Mouse (Mus musculus) lung, embryonic 15.5 days (tissue): Measurements from ENCODE around the gene Hmmr. TPM values are rescaled to one million over a fixed set of nuclear protein-coding genes. Genes with fewer than 3 reads are reported as not detected.
A peak's percentile ranks its signal among the peaks of the same experiment; 100 is the strongest.
"Not testable (repeated sequence)": the region's sequence is repeated elsewhere in the genome, so short reads cannot be mapped to it uniquely, and the experiment has no call there.

Experiments
- ATAC-seq: fragments of 200-750 bp; cut with Nextera tagmentation; 2 replicates; pipeline ENCODE4 v1.8.0; 2017; ENCODE audit warnings: moderate number of reproducible peaks, borderline replicate concordance; ENCODE audit not compliant: low FRiP score, low TSS enrichment; ENCODE audit errors: extremely low read depth
- H3K27ac ChIP-seq: fragments of 300-500 bp; sonication (generic); 2 replicates; pipeline ENCODE4 v1.5.1; 2015; ENCODE audit warnings: moderate library complexity, mild to moderate bottlenecking, inconsistent platforms
- H3K27me3 ChIP-seq: fragments of 300-500 bp; sonication (generic); 2 replicates; pipeline ENCODE4 v1.6.1; 2015; ENCODE audit warnings: inconsistent platforms
- H3K36me3 ChIP-seq: fragments of 300-500 bp; sonication (generic); 2 replicates; pipeline ENCODE4 v1.6.1; 2015; ENCODE audit warnings: inconsistent platforms
- H3K4me1 ChIP-seq: fragments of 300-500 bp; sonication (generic); 2 replicates; pipeline ENCODE4 v1.6.1; 2015; ENCODE audit warnings: inconsistent platforms
- H3K4me2 ChIP-seq: fragments of 300-500 bp; sonication (generic); 2 replicates; pipeline ENCODE4 v1.6.1; 2015; ENCODE audit warnings: inconsistent platforms, mild to moderate bottlenecking, moderate library complexity
- H3K4me3 ChIP-seq: fragments of 300-500 bp; sonication (generic); 2 replicates; pipeline ENCODE4 v1.5.1; 2015; ENCODE audit warnings: mild to moderate bottlenecking, inconsistent platforms
- H3K9ac ChIP-seq: fragments of 300-500 bp; sonication (generic); 2 replicates; pipeline ENCODE4 v1.6.1; 2015; ENCODE audit warnings: inconsistent platforms
- H3K9me3 ChIP-seq: fragments of 300-500 bp; sonication (generic); 2 replicates; pipeline ENCODE4 v1.6.1; 2016; ENCODE audit warnings: inconsistent platforms
- WGBS: fragments of 180-500 bp; shearing (Covaris S2); methylation state at CpG from one replicate; pipeline ENCODE4 v1.1.7; 2015; 5-methylcytosine and 5-hydroxymethylcytosine counted together
- polyA plus RNA-seq: library from polyadenylated mRNA; unstranded; fragments of >200 nt; fragmentation: Nextera tagmentation; extraction: Ambion mirVana; gene quantifications from 2 replicates; pipeline ENCODE4 v1.2.1, GENCODE M21; 2015

Gene Hmmr
- polyA plus RNA-seq, 1 experiment from 2014 or later = 57.0 TPM

DNA sequence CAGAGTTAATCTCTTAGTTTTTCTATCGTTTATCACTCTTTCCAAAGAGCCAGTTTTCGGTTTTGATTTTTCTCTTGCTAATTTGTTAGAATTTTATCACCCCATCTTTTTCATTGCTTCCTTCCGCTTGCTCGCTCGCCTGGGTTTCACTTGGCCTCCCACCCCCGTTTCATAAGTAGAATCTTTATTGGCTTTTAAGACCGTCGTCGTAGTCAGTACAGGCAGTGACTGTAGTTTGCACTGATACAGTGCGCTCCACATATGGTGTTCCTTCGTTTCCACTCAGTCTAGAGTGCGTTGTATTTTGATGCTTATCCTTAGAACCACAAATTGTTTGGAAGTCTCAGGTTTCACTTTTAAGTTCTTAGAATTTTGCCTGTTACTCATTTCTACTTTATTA is 13.1 kb upstream of the Hmmr start:
- H3K4me3 ChIP-seq = no peak overlapping the region
- H3K4me1 ChIP-seq = no peaks in the 10 kb centered on the region
- H3K27ac ChIP-seq = no peak overlapping the region
- H3K4me2 ChIP-seq = no peak overlapping the region
- peaks cover 15% of the 10 kb centered on the region; the same call in 1 of the 2 replicates for H3K36me3 ChIP-seq
- no peaks in the 10 kb centered on the region for H3K27me3 ChIP-seq
- H3K9ac ChIP-seq = no peak overlapping the region
- ATAC-seq = no peak
- no peaks in the 10 kb centered on the region for H3K9me3 ChIP-seq
- 85% methylated on average over 12 of the region's 12 CpGs for WGBS

DNA sequence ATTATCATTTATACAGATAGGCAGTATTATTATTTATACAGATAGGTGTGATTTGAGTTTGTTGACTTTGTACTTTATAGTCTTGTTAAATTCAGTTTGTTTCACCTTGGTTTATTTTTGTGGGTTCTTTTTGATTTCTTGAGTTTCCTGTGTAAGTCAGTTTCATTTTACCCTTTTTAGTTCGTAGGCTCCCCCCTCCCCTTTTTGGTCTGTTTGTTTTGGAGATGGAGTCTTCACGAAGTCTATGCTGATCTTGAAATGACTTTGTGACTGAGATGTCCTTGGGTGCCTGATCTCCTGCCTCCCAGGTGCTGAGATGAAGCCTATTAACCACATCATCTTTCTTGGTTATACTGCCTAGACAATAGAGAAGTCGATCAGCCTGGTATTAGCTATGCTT is 11.1 kb upstream of the Hmmr start:
- WGBS = 65% methylated on average over 3 of the region's 3 CpGs
- ATAC-seq = no peak

DNA sequence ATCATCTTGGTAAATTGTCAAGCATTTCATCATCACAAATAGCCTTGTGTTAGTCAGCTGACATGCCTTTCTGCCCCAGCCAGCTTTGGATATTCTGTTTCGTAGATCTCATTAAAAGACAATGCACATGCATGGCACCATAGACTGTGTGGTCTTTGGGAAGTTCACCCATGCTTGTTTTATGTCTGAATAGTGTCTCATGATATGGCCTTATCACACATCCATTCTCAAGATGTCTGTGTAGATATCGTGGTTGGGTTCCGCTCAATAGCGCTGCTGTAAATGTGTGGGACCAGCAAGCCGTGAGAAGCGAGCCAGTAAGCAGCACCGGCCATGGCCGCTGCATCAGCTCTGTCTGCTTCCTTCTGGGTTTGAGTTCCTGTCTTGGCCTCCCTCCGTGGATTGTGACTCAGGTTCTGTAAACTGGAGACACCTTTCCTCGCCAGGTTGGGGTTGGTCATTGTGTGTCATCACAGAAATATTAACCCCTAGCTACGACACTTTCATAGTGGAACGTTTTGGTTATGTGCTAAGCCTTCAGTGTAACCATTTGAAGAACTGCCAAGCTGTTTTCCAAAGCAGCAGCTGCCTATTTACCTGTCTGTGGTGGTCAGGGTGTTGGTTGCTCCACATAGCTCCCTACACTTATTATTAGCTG is 8.5 kb upstream of the Hmmr start:
- no peak overlapping the region for H3K27ac ChIP-seq
- peaks cover 39% of the 10 kb centered on the region for H3K36me3 ChIP-seq
- WGBS = 89% methylated on average over 12 of the region's 12 CpGs
- no peak overlapping the region for H3K4me2 ChIP-seq
- H3K9me3 ChIP-seq = no peaks in the 10 kb centered on the region
- no peak overlapping the region for H3K9ac ChIP-seq
- no peak for ATAC-seq
- no peaks in the 10 kb centered on the region for H3K27me3 ChIP-seq
- no peak overlapping the region for H3K4me3 ChIP-seq
- no peaks in the 10 kb centered on the region for H3K4me1 ChIP-seq

More for the DNA sequence above, 11.1 kb upstream of the Hmmr start:
- Histone ChIP-seq H3K36me3 (peaks cover 16% of the 10 kb centered on the region), H3K4me2 (no peak overlapping the region), H3K4me3 (no peak overlapping the region), H3K4me1 (no peaks in the 10 kb centered on the region), H3K27ac (no peak overlapping the region), H3K9ac (no peak overlapping the region), H3K9me3 (no peaks in the 10 kb centered on the region), H3K27me3 (no peaks in the 10 kb centered on the region)

DNA sequence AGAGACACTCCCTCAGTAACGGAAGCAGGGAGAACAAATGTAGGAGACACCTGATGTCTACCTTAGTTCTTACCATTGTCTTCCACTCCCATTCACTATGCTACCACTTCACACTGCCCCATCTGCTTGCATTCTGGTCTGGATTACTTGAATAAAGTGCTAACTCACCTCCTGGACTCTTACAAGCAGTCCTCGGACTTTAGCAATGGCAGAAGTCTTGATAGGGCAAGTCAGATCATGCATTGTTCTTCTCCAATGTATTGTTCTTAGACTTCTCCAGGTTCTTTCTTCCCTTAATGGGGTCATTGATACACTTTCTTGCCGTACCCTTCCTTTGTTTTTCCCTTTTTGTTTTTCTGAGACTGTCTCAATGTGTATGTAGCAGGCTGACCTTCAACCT is 4.1 kb upstream of the Hmmr start:
- Histone ChIP-seq H3K9ac (no peak overlapping the region), H3K36me3 (peaks cover 44% of the 10 kb centered on the region), H3K27ac (no peak overlapping the region), H3K4me3 (no peak overlapping the region), H3K4me1 (peaks cover 15% of the 10 kb centered on the region), H3K27me3 (no peaks in the 10 kb centered on the region), H3K9me3 (no peaks in the 10 kb centered on the region), H3K4me2 (no peak overlapping the region)
- no peak for ATAC-seq
- 89% methylated on average over 3 of the region's 3 CpGs for WGBS

DNA sequence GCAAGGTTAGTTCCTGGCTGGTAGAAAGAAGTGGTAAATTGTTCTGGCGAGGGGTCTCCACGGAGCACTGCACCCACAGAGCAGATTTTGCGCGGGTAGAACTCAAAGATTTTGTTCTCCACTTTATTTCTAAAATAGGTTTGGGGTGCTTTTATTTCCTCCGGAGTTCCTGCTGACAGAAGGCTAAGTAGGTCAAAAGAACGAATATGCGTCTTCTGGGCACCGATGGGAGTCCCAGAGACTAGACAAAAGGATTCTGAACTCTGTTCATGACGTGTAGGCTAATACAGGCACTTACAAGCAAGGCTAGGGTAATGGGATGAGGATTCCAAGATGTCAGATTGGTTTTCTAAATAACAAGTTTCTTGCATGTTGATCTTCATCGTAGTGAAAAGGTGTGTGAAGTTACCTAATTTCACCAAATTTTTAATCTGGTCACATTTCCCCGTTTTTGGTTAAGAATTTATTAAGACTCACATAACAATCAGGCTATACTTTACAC is 1.1 kb upstream of the Hmmr start:
- no peak for ATAC-seq
- WGBS = 3% methylated on average over 11 of the region's 11 CpGs
- Histone ChIP-seq H3K4me2 (peak overlapping the region; percentile 69), H3K9me3 (no peaks in the 10 kb centered on the region), H3K9ac (peak overlapping the region; percentile 88), H3K27me3 (no peaks in the 10 kb centered on the region), H3K4me3 (peak overlapping the region; percentile 81), H3K27ac (peak overlapping the region; percentile 77), H3K36me3 (peaks cover 29% of the 10 kb centered on the region), H3K4me1 (peaks cover 29% of the 10 kb centered on the region)

DNA sequence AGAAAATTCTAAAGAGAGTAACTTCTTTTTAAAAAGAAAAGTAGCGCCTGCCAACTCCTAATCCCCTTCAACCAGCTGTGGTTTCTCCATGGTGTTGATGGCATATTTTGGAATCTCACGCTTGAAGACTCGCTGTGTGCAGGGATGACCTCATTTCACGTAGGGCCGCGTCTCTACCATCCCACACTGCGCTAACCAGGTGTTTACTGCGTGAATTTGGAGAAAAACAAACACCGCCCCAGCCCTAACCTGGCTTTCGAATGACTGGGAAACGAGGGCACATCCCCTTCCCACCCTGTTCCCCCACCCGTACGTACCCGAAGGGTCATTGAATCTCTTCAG is 254 bp downstream of the Hmmr start:
- peak; percentile 30; the same call in 1 of the 2 replicates for ATAC-seq
- H3K27ac ChIP-seq = 0 out of 2 replicates have a peak overlapping the region, but pooled peaks have one; percentile 15
- H3K9ac ChIP-seq = peak overlapping the region; percentile 77
- H3K4me1 ChIP-seq = peaks cover 29% of the 10 kb centered on the region
- H3K9me3 ChIP-seq = no peaks in the 10 kb centered on the region
- no peaks in the 10 kb centered on the region for H3K27me3 ChIP-seq
- peak overlapping the region; percentile 86 for H3K4me2 ChIP-seq
- WGBS = under 1% methylated on average over 14 of the region's 14 CpGs
- peaks cover 26% of the 10 kb centered on the region for H3K36me3 ChIP-seq
- peak overlapping the region; percentile 81 for H3K4me3 ChIP-seq

DNA sequence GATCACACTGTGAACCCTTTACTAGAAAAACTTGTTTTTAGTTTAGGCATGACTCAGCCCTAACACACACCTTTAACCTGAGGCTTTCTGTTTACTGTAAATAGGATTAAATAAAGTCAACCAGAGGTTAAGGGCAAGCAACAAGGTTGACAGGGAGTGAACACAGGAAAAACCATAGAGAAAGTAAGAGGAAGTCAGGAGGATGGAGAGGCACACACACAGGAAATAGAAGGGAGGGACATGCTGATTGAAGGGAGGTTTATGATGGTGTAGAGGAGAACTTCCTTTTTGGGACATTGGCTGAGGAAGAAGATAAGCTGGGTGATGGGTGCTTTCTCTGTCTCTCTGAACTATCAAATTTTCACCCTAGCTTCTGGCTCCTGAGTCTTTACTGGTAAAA is 14.9 kb downstream of the Hmmr start:
- no peak overlapping the region for H3K9ac ChIP-seq
- no peaks in the 10 kb centered on the region for H3K27me3 ChIP-seq
- no peak overlapping the region for H3K4me2 ChIP-seq
- no peaks in the 10 kb centered on the region for H3K9me3 ChIP-seq
- H3K27ac ChIP-seq = no peak overlapping the region
- no peak for ATAC-seq
- no peak overlapping the region for H3K4me3 ChIP-seq
- H3K4me1 ChIP-seq = no peaks in the 10 kb centered on the region
- H3K36me3 ChIP-seq = peaks cover 87% of the 10 kb centered on the region

DNA sequence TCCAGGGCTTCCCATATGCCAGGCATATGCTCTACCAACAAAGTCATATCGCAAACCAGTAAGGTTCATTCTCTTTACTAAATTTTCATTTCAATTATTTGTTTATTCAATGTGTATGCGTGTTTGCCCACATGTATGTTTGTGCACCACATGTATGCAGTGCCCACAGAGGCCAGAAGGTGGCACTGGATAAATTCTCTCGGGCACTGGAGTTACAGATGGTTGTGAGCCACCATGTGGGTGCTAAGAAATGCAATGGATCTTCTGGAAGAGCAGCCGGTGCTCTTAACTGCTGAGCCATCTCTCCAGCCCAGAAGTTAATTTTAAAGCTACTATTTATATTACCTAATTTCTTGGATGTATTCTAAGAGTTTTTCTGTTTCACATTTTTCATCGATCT is 17.7 kb downstream of the Hmmr start:
- no peaks in the 10 kb centered on the region for H3K9me3 ChIP-seq
- no peak for ATAC-seq
- peaks cover 83% of the 10 kb centered on the region for H3K36me3 ChIP-seq
- H3K4me1 ChIP-seq = no peaks in the 10 kb centered on the region
- H3K4me2 ChIP-seq = no peak overlapping the region
- H3K4me3 ChIP-seq = no peak overlapping the region
- H3K27ac ChIP-seq = no peak overlapping the region
- no peaks in the 10 kb centered on the region for H3K27me3 ChIP-seq
- WGBS = 94% methylated on average over 5 of the region's 5 CpGs
- H3K9ac ChIP-seq = no peak overlapping the region

DNA sequence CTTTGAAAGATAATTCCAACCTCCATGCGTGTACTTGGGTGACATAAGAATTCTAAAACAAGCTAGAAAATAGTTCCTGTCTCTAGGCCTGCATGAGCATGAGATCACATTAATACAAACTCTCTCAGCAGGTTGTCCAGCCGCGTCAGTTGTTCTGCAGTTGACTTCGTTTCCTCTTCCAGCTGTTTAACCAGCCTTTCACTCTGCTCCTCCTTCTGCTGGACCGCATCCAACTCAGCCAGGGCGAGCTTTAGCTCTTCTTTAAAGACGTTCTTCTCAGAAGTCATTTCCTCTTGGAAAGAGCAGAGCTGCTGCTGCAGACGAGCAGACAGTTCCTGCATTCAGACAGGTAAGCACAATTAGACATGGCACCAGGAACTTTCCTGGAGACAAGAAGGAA is 19.4 kb downstream of the Hmmr start:
- WGBS = 68% methylated on average over 8 of the region's 8 CpGs
- Histone ChIP-seq H3K9me3 (no peaks in the 10 kb centered on the region), H3K27me3 (no peaks in the 10 kb centered on the region), H3K9ac (no peak overlapping the region), H3K4me2 (no peak overlapping the region), H3K36me3 (peaks cover 86% of the 10 kb centered on the region), H3K4me1 (no peaks in the 10 kb centered on the region), H3K27ac (no peak overlapping the region), H3K4me3 (no peak overlapping the region)
- no peak for ATAC-seq

DNA sequence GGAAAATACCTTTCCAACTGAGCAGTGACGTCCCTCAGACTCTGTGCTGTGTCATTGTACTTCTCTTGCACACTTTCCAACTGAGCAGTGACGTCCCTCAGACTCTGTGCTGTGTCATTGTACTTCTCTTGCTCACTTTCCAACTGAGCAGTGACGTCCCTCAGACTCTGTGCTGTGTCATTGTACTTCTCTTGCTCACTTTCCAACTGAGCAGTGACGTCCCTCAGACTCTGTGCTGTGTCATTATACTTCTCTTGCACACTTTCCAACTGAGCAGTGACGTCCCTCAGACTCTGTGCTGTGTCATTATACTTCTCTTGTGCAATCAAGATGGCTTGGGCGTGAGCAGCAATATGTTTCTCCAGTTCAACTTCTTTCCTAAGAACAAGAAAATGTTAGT is 23.3 kb downstream of the Hmmr start:
- ATAC-seq, H3K27ac ChIP-seq, H3K9ac ChIP-seq, H3K4me1 ChIP-seq, H3K9me3 ChIP-seq, H3K27me3 ChIP-seq, H3K4me2 ChIP-seq, H3K4me3 ChIP-seq: not testable (repeated sequence)
- H3K36me3 ChIP-seq = peaks cover 81% of the 10 kb centered on the region
- WGBS = 83% methylated on average over 6 of the region's 6 CpGs

DNA sequence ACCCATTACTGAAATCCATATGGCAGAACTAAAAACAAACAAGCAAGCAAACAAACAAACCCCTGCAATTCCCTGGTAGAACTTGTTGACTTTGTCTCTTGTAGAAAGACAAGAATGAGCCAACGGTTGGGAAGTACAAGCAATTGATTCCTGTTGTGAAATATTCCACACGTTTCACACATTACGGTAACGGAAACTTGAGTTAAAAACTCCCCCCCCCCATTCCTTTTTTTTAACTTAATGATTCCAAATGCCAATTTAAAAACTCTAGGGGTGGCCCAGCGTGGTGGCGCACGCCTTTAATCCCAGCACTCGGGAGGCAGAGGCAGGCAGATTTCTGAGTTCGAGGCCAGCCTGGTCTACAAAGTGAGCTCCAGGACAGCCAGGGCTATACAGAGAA is 38.1 kb downstream of the Hmmr start, which contains the start of gene Mat2b:
Gene Mat2b, minus strand, starts transcription at position 101 of the 400 bp plus-strand sequence.
- H3K9me3 ChIP-seq = no peaks in the 10 kb centered on the region
- H3K27ac ChIP-seq = peak within 1 kb of the TSS; percentile 95
- H3K4me2 ChIP-seq = peak within 1 kb of the TSS; percentile 89
- H3K36me3 ChIP-seq = peaks cover 3% of the 10 kb centered on the region; the same call in 1 of the 2 replicates
- H3K4me1 ChIP-seq = peaks cover 15% of the 10 kb centered on the region
- ATAC-seq = no peak
- no peaks in the 10 kb centered on the region for H3K27me3 ChIP-seq
- WGBS = 81% methylated on average over 9 of the region's 9 CpGs
- peak within 1 kb of the TSS; percentile 92 for H3K4me3 ChIP-seq
- peak within 1 kb of the TSS; percentile 68 for H3K9ac ChIP-seq

DNA sequence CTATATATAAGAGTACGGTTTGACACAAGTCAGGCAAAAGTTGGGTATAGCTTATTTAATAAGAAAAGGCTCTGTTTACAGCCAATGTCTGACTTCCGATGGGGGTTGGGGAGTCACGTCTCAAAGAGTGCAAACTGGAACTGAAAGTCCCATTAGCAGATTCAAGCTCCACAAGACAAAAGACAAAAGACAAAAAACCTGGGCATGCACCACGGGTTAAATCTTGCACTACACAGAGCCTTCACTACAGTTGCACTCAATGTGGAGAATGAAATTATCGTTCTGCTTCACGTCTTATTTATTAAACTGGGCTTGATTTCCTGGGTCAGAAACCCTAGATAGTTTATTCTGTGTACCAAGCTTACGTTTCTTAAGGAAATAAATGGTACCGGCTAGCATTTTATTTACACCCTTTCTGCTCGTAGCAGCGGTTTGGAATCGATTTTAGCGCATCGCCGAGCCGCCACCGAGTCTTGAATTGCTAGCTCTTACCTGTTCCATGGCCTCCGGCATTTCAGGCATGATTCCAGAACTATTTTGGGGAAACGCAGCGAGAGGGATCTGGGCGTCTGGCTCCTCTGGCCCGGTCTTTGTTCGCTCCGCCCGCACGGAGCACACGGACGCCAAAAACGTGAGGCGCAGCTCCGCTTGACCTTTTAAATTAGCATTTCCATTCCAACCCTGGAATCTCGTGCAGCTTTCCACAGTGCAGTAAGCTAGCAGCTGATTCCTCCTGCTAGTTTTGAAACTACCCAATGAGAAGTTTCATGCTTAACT is 38.7 kb downstream of the Hmmr start:
- H3K4me2 ChIP-seq = peak overlapping the region; percentile 89
- peaks cover 21% of the 10 kb centered on the region for H3K4me1 ChIP-seq
- ATAC-seq = peak; percentile 50; the same call in 1 of the 2 replicates

More for the DNA sequence above, 38.7 kb downstream of the Hmmr start:
- Histone ChIP-seq H3K9ac (peak overlapping the region; percentile 68), H3K27me3 (no peaks in the 10 kb centered on the region), H3K9me3 (no peaks in the 10 kb centered on the region), H3K4me3 (peak overlapping the region; percentile 92), H3K36me3 (no peaks in the 10 kb centered on the region), H3K27ac (peak overlapping the region; percentile 95)
- WGBS = under 1% methylated on average over 31 of the region's 31 CpGs
